Mouse (Mus musculus): Measurements from ENCODE around the gene Smndc1. TPM values are rescaled to one million over a fixed set of nuclear protein-coding genes. Genes with fewer than 3 reads are reported as not detected.

Gene Smndc1
- polyA plus RNA-seq, 1 experiment from 2014 or later, result 42.0 TPM

DNA sequence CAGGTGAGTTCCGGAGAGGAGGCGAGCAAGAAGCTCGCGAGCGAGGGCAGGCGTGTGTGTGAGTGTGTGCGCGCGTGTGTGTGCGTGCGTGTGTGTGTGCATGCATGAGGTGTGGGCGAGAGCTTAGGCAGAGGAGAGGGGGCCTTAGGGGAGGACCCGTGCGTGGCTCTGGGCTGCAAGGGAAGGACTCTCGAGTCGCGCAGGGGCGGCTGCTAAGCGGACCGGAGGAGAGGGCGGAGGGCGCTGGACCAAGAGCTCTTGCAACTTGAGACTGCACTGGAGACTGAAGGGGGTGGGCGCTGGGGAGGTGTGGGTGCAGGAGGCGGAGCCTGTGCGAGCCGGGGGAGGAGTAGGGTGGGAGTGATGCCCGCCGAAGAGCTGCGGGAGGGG is 60.4 kb downstream of the Smndc1 start:
- H3K36me3 ChIP-seq (ENCODE audit: control insufficient read depth, insufficient read depth, low read length), result peaks cover 14% of the 10 kb centered on the region
- peak overlapping the region; percentile 68 for H3K9ac ChIP-seq (replicated peaks; ENCODE audit: low read length)
- H3K27ac ChIP-seq (replicated peaks; ENCODE audit: low read depth, low read length), result peak overlapping the region; percentile 63; the same call in 1 of the 2 replicates
- H3K4me3 ChIP-seq (replicated peaks; ENCODE audit: low read depth, low read length), result peak overlapping the region; percentile 77
- H3K27me3 ChIP-seq (ENCODE audit: control insufficient read depth, insufficient read depth, low read length), result no peaks in the 10 kb centered on the region
- H3K4me2 ChIP-seq (ENCODE audit: low read length), result peak overlapping the region; percentile 96
- ATAC-seq (ENCODE audit: low FRiP score, low TSS enrichment) (peak; percentile 69), DNase-seq (peak; percentile 71)
- peaks cover 20% of the 10 kb centered on the region for H3K4me1 ChIP-seq (ENCODE audit: control insufficient read depth, insufficient read depth, low read length)
- WGBS, result 1% methylated on average over 27 of the region's 29 CpGs
- no peaks in the 10 kb centered on the region for H3K9me3 ChIP-seq (ENCODE audit: control insufficient read depth, low read length)

Other genes starting within 250 kb of the Smndc1 start
- 51.0 and 59.3 TPM in 2 replicates for gene Mxi1, start 80.1 kb downstream of the Smndc1 start, polyA plus RNA-seq (2014; fragmentation: Nextera tagmentation; extraction: Ambion mirVana)
- 4.4 TPM in 1 of 2 replicates, not detected in the other for gene Gm10197, start 18.8 kb downstream of the Smndc1 start, polyA plus RNA-seq (2014; fragmentation: Nextera tagmentation; extraction: Ambion mirVana)
- gene Dusp5, start 138.5 kb upstream of the Smndc1 start, polyA plus RNA-seq (2014; fragmentation: Nextera tagmentation; extraction: Ambion mirVana), result 3.1 and 4.6 TPM in 2 replicates
- gene Nutf2-ps1, start 198.5 kb upstream of the Smndc1 start, polyA plus RNA-seq (2014; fragmentation: Nextera tagmentation; extraction: Ambion mirVana), result 221 and 229 TPM in 2 replicates
- gene Smc3, start 209.8 kb upstream of the Smndc1 start, polyA plus RNA-seq (2014; fragmentation: Nextera tagmentation; extraction: Ambion mirVana), result 66.3 and 67.8 TPM in 2 replicates